Mouse (Mus musculus): ENCODE measurements around the gene Polr2l.

- TF ChIP-seq EP300 (IDR thresholded peaks at IDR 0.05) (no peak), CTCF (IDR thresholded peaks at IDR 0.05) (no peak)
Measured at GRCm38 (mm10) chr7:141465388-141466044, 9.4 kb downstream of the Polr2l start.
